Mouse (Mus musculus) hematopoietic stem cell, adult 5-6 weeks (primary cell): ENCODE data around the gene Etfbkmt. TPM values are rescaled to one million over a fixed set of nuclear protein-coding genes. Genes with fewer than 3 reads are reported as not detected.
A peak's percentile ranks its signal among the peaks of the same experiment; 100 is the strongest.
"Not testable (repeated sequence)": the region's sequence is repeated elsewhere in the genome, so short reads cannot be mapped to it uniquely, and the experiment has no call there.

Experiments used
- ATAC-seq, 2 experiments: fragments of 125-278 bp in 1 of 2; replicated peaks in 1 of 2; 2 replicates each; pipeline ENCODE4 v1.8.0; 2016 to 2017; ENCODE audit warnings: inconsistent platforms in 2 of 2, mild to moderate bottlenecking in 2 of 2, moderate number of reproducible peaks in 2 of 2, low read depth in 1 of 2, moderate TSS enrichment in 1 of 2; ENCODE audit not compliant: low FRiP score in 2 of 2, poor library complexity in 2 of 2, severe bottlenecking in 2 of 2, insufficient read depth in 1 of 2, low TSS enrichment in 1 of 2
- total RNA-seq: library from RNA; stranded (forward); fragments of 172-1452, 232-1000 nt; gene quantifications from 2 replicates; pipeline ENCODE4 v1.2.3, GENCODE M21; 2017

Etfbkmt gene
- total RNA-seq, 1 experiment from 2014 or later: 26.8 TPM

- ATAC-seq: not testable (repeated sequence)
Observed at GRCm38 (mm10) chr6:149167038-149167437, 27.4 kb downstream of the Etfbkmt start.

- ATAC-seq: no peak
Observed at GRCm38 (mm10) chr6:149167672-149168071, 28.0 kb downstream of the Etfbkmt start.

GRCm38 (mm10) chr6:149168436-149168835 is 28.8 kb downstream of the Etfbkmt start:
- ATAC-seq: no peak

GRCm38 (mm10) chr6:149169965-149170364 is 30.3 kb downstream of the Etfbkmt start:
- not testable (repeated sequence) for ATAC-seq

GRCm38 (mm10) chr6:149173831-149174625 is 34.4 kb downstream of the Etfbkmt start:
- no peak for ATAC-seq

- no peak for ATAC-seq
Observed at GRCm38 (mm10) chr6:149174932-149175570, 35.4 kb downstream of the Etfbkmt start.

GRCm38 (mm10) chr6:149179064-149179463 is 39.4 kb downstream of the Etfbkmt start:
- ATAC-seq: peak in 1 of 2 experiments; percentile 48; a peak in 1 of 4 replicates

GRCm38 (mm10) chr6:149184007-149184406 is 44.4 kb downstream of the Etfbkmt start:
- ATAC-seq: no peak

GRCm38 (mm10) chr6:149187371-149187770 is 47.7 kb downstream of the Etfbkmt start:
- no peak for ATAC-seq

- peak; percentile 94 to 95 for ATAC-seq
Observed at GRCm38 (mm10) chr6:149188041-149188924, 48.6 kb downstream of the Etfbkmt start, which contains the start of gene Amn1. Gene Amn1, minus strand, starts transcription at chr6:149188712.

- ATAC-seq: peak in 1 of 2 experiments; percentile 2; a peak in 1 of 4 replicates
Observed at GRCm38 (mm10) chr6:149188925-149189257, 49.2 kb downstream of the Etfbkmt start.

GRCm38 (mm10) chr6:149189340-149189922 is 49.8 kb downstream of the Etfbkmt start:
- no peak for ATAC-seq

GRCm38 (mm10) chr6:149191951-149192350 is 52.3 kb downstream of the Etfbkmt start:
- ATAC-seq: not testable (repeated sequence)

- peak; percentile 80 to 85 for ATAC-seq
Observed at GRCm38 (mm10) chr6:149193276-149193905, 53.7 kb downstream of the Etfbkmt start.

- ATAC-seq: no peak
Observed at GRCm38 (mm10) chr6:149197116-149197515, 57.5 kb downstream of the Etfbkmt start.

GRCm38 (mm10) chr6:149198572-149198971 is 58.9 kb downstream of the Etfbkmt start:
- no peak for ATAC-seq
